Mouse (Mus musculus): ENCODE data around the gene Esp31. TPM values are rescaled to one million over a fixed set of nuclear protein-coding genes. Genes with fewer than 3 reads are reported as not detected.

Gene Esp31
- not detected in 2 replicates for polyA plus RNA-seq (2014; fragmentation: Nextera tagmentation; extraction: Ambion mirVana)

DNA sequence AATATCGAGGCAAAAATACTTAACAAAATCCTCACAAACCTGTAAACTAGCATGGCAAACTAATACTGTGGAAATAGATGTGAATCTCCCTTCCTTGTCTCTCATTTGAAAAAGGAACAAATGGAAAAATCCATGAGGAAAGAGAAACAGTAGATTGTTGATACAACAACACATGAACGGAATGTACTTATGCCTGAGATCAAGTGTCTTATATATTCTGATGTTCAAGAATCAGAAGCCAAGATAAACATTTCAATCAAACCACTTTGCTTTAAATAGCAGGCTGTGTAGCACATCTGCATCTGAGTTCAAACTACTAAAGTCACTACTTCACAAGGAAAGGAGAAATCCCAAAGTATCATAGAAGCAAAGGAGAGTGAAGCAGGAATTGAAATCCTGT, at the start of gene Esp31:
Gene Esp31 (plus strand): TSS at position 301 of the 400 bp plus-strand sequence.
- 83% methylated on average over 2 of the region's 2 CpGs for WGBS
- Histone ChIP-seq H3K27ac (ENCODE audit: low read depth, low read length) (no peak within 1 kb of the TSS), H3K36me3 (ENCODE audit: control insufficient read depth, insufficient read depth, low read length) (no peaks in the 10 kb centered on the region), H3K9me3 (ENCODE audit: control insufficient read depth, low read length) (peaks cover 8% of the 10 kb centered on the region; the same call in 1 of the 2 replicates), H3K4me3 (ENCODE audit: low read length) (no peak within 1 kb of the TSS), H3K4me2 (replicated peaks; ENCODE audit: low read depth, low read length) (no peak within 1 kb of the TSS), H3K4me1 (ENCODE audit: control insufficient read depth, insufficient read depth, low read length) (no peaks in the 10 kb centered on the region), H3K9ac (ENCODE audit: low read depth, low read length) (no peak within 1 kb of the TSS), H3K27me3 (ENCODE audit: control insufficient read depth, insufficient read depth, low read length) (no peaks in the 10 kb centered on the region)
- ATAC-seq (ENCODE audit: low FRiP score, low TSS enrichment): no peak

Other genes starting within 250 kb of the Esp31 start
- gene Esp36, start 219.3 kb upstream of the Esp31 start, polyA plus RNA-seq (2014; fragmentation: Nextera tagmentation; extraction: Ambion mirVana): not detected in 2 replicates
- not detected in 2 replicates for gene Esp34, start 85.3 kb upstream of the Esp31 start, polyA plus RNA-seq (2014; fragmentation: Nextera tagmentation; extraction: Ambion mirVana)